Mouse (Mus musculus) neural tube, embryonic 15.5 days (tissue): ENCODE results near the gene B3gnt2. TPM values are rescaled to one million over a fixed set of nuclear protein-coding genes. Genes with fewer than 3 reads are reported as not detected.

Experiments used
- ATAC-seq: fragments of 200-750 bp; cut with Nextera tagmentation; 2 replicates; pipeline ENCODE4 v1.8.0; 2017; ENCODE audit warnings: mild to moderate bottlenecking, moderate TSS enrichment, moderate library complexity; ENCODE audit not compliant: low FRiP score
- H3K27ac ChIP-seq: fragments of 300-500 bp; sonication (generic); replicated peaks from 2 replicates; pipeline ENCODE4 v1.5.1; 2015; ENCODE audit warnings: mild to moderate bottlenecking, inconsistent platforms
- H3K27me3 ChIP-seq: fragments of 300-500 bp; sonication (generic); replicated peaks from 2 replicates; pipeline ENCODE4 v1.6.1; 2015; ENCODE audit warnings: inconsistent platforms
- H3K36me3 ChIP-seq: fragments of 300-500 bp; sonication (generic); 2 replicates; pipeline ENCODE4 v1.6.1; 2015; ENCODE audit warnings: inconsistent platforms
- H3K4me1 ChIP-seq: fragments of 300-500 bp; sonication (generic); 2 replicates; pipeline ENCODE4 v1.6.1; 2015; ENCODE audit warnings: inconsistent platforms
- H3K4me2 ChIP-seq: fragments of 300-500 bp; sonication (generic); 2 replicates; pipeline ENCODE4 v1.6.1; 2015; ENCODE audit warnings: inconsistent platforms, mild to moderate bottlenecking, moderate library complexity
- H3K4me3 ChIP-seq: fragments of 300-500 bp; sonication (generic); replicated peaks from 2 replicates; pipeline ENCODE4 v1.5.1; 2015; ENCODE audit warnings: mild to moderate bottlenecking, inconsistent platforms
- H3K9ac ChIP-seq: fragments of 300-500 bp; sonication (generic); replicated peaks from 2 replicates; pipeline ENCODE4 v1.6.1; 2015; ENCODE audit warnings: mild to moderate bottlenecking, inconsistent platforms
- H3K9me3 ChIP-seq: fragments of 300-500 bp; sonication (generic); replicated peaks from 2 replicates; pipeline ENCODE4 v1.6.1; 2016; ENCODE audit warnings: inconsistent platforms
- WGBS: fragments of 180-500 bp; shearing (Covaris S2); methylation state at CpG from one replicate; pipeline ENCODE4 v1.1.7; 2015; ENCODE audit warnings: mixed read lengths; 5-methylcytosine and 5-hydroxymethylcytosine counted together
- polyA plus RNA-seq: library from polyadenylated mRNA; unstranded; fragments of >200 nt; fragmentation: Nextera tagmentation; extraction: Ambion mirVana; gene quantifications from 2 replicates; pipeline ENCODE4 v1.2.1, GENCODE M21; 2015

B3gnt2 gene
- polyA plus RNA-seq, 1 experiment from 2014 or later: 2.3 TPM

GRCm38 (mm10) chr11:22856371-22856965 is 4.3 kb downstream of the B3gnt2 start:
- H3K9ac ChIP-seq: no peak overlapping the region
- H3K27ac ChIP-seq: no peak overlapping the region
- H3K4me1 ChIP-seq: peaks cover 27% of the 10 kb centered on the region
- no peaks in the 10 kb centered on the region for H3K9me3 ChIP-seq
- peaks cover 49% of the 10 kb centered on the region for H3K27me3 ChIP-seq
- H3K36me3 ChIP-seq: no peaks in the 10 kb centered on the region
- WGBS: 89% methylated on average over 3 of the region's 3 CpGs
- ATAC-seq: no peak
- no peak overlapping the region for H3K4me2 ChIP-seq
- no peak overlapping the region for H3K4me3 ChIP-seq

- 84% methylated on average over 4 of the region's 4 CpGs for WGBS
Measured at GRCm38 (mm10) chr11:22854571-22854970, 6.2 kb downstream of the B3gnt2 start.

GRCm38 (mm10) chr11:22853477-22854157 is 7.1 kb downstream of the B3gnt2 start:
- H3K9me3 ChIP-seq: no peaks in the 10 kb centered on the region
- H3K9ac ChIP-seq: no peak overlapping the region
- no peaks in the 10 kb centered on the region for H3K36me3 ChIP-seq
- H3K4me1 ChIP-seq: peaks cover 8% of the 10 kb centered on the region
- no peak overlapping the region for H3K4me2 ChIP-seq
- peaks cover 24% of the 10 kb centered on the region for H3K27me3 ChIP-seq
- H3K4me3 ChIP-seq: no peak overlapping the region
- 39% methylated on average over 2 of the region's 2 CpGs for WGBS
- H3K27ac ChIP-seq: no peak overlapping the region; the same call in 1 of the 2 replicates
- no peak for ATAC-seq

More at GRCm38 (mm10) chr11:22854571-22854970, 6.2 kb downstream of the B3gnt2 start:
- no peak overlapping the region for H3K9ac ChIP-seq
- peaks cover 31% of the 10 kb centered on the region for H3K27me3 ChIP-seq
- H3K27ac ChIP-seq: no peak overlapping the region
- peaks cover 14% of the 10 kb centered on the region for H3K4me1 ChIP-seq
- no peak overlapping the region for H3K4me3 ChIP-seq
- no peaks in the 10 kb centered on the region for H3K9me3 ChIP-seq
- no peak overlapping the region for H3K4me2 ChIP-seq
- ATAC-seq: no peak
- no peaks in the 10 kb centered on the region for H3K36me3 ChIP-seq

- H3K9ac ChIP-seq: no peak overlapping the region
- H3K27ac ChIP-seq: no peak overlapping the region
- H3K36me3 ChIP-seq: no peaks in the 10 kb centered on the region
- H3K27me3 ChIP-seq: peaks cover 14% of the 10 kb centered on the region
- no peaks in the 10 kb centered on the region for H3K9me3 ChIP-seq
- H3K4me2 ChIP-seq: no peak overlapping the region
- no peaks in the 10 kb centered on the region for H3K4me1 ChIP-seq
- no peak overlapping the region for H3K4me3 ChIP-seq
- no peak for ATAC-seq
- 45% methylated on average over 1 of the region's 1 CpGs for WGBS
Measured at GRCm38 (mm10) chr11:22852510-22852909, 8.3 kb downstream of the B3gnt2 start.

- 51% methylated on average over 4 of the region's 4 CpGs for WGBS
Measured at GRCm38 (mm10) chr11:22851416-22851815, 9.3 kb downstream of the B3gnt2 start.

GRCm38 (mm10) chr11:22850077-22850476 is 10.7 kb downstream of the B3gnt2 start:
- Histone ChIP-seq H3K4me3 (no peak overlapping the region), H3K4me1 (no peaks in the 10 kb centered on the region), H3K9me3 (no peaks in the 10 kb centered on the region), H3K27ac (no peak overlapping the region), H3K27me3 (no peaks in the 10 kb centered on the region), H3K4me2 (no peak overlapping the region), H3K9ac (no peak overlapping the region), H3K36me3 (no peaks in the 10 kb centered on the region)
- 90% methylated on average over 4 of the region's 4 CpGs for WGBS
- no peak for ATAC-seq

More at GRCm38 (mm10) chr11:22851416-22851815, 9.3 kb downstream of the B3gnt2 start:
- Histone ChIP-seq H3K27ac (no peak overlapping the region), H3K4me2 (no peak overlapping the region), H3K4me3 (no peak overlapping the region), H3K9ac (no peak overlapping the region), H3K27me3 (peaks cover 3% of the 10 kb centered on the region; the same call in 1 of the 2 replicates), H3K9me3 (no peaks in the 10 kb centered on the region), H3K4me1 (no peaks in the 10 kb centered on the region), H3K36me3 (no peaks in the 10 kb centered on the region)
- ATAC-seq: no peak

GRCm38 (mm10) chr11:22848649-22849195 is 12.0 kb downstream of the B3gnt2 start:
- H3K9me3 ChIP-seq: no peaks in the 10 kb centered on the region
- 84% methylated on average over 5 of the region's 5 CpGs for WGBS
- H3K9ac ChIP-seq: no peak overlapping the region
- no peaks in the 10 kb centered on the region for H3K4me1 ChIP-seq
- H3K36me3 ChIP-seq: no peaks in the 10 kb centered on the region
- no peak overlapping the region for H3K27ac ChIP-seq
- no peak overlapping the region for H3K4me2 ChIP-seq
- no peaks in the 10 kb centered on the region for H3K27me3 ChIP-seq
- no peak for ATAC-seq
- no peak overlapping the region for H3K4me3 ChIP-seq

GRCm38 (mm10) chr11:22847732-22848648 is 12.8 kb downstream of the B3gnt2 start:
- no peaks in the 10 kb centered on the region for H3K4me1 ChIP-seq
- WGBS: 47% methylated on average over 8 of the region's 8 CpGs
- H3K4me3 ChIP-seq: no peak overlapping the region
- H3K27me3 ChIP-seq: no peaks in the 10 kb centered on the region
- H3K9ac ChIP-seq: no peak overlapping the region
- H3K9me3 ChIP-seq: no peaks in the 10 kb centered on the region
- no peak overlapping the region for H3K4me2 ChIP-seq
- no peak overlapping the region for H3K27ac ChIP-seq
- no peaks in the 10 kb centered on the region for H3K36me3 ChIP-seq
- no peak for ATAC-seq

GRCm38 (mm10) chr11:22846960-22847731 is 13.6 kb downstream of the B3gnt2 start:
- WGBS: 71% methylated on average over 8 of the region's 8 CpGs
- no peaks in the 10 kb centered on the region for H3K9me3 ChIP-seq

GRCm38 (mm10) chr11:22846093-22846835 is 14.5 kb downstream of the B3gnt2 start:
- Histone ChIP-seq H3K27me3 (no peaks in the 10 kb centered on the region), H3K9me3 (no peaks in the 10 kb centered on the region), H3K4me1 (no peaks in the 10 kb centered on the region), H3K4me3 (no peak overlapping the region), H3K36me3 (no peaks in the 10 kb centered on the region), H3K27ac (no peak overlapping the region), H3K4me2 (no peak overlapping the region), H3K9ac (no peak overlapping the region)
- ATAC-seq: no peak
- WGBS: 49% methylated on average over 6 of the region's 6 CpGs

More at GRCm38 (mm10) chr11:22846960-22847731, 13.6 kb downstream of the B3gnt2 start:
- no peak overlapping the region for H3K27ac ChIP-seq
- H3K4me2 ChIP-seq: no peak overlapping the region
- no peak overlapping the region for H3K9ac ChIP-seq
- no peaks in the 10 kb centered on the region for H3K36me3 ChIP-seq
- H3K4me1 ChIP-seq: no peaks in the 10 kb centered on the region
- no peaks in the 10 kb centered on the region for H3K27me3 ChIP-seq
- no peak for ATAC-seq
- no peak overlapping the region for H3K4me3 ChIP-seq
